Mouse (Mus musculus): ENCODE data around the gene Ptger1. TPM values are rescaled to one million over a fixed set of nuclear protein-coding genes. Genes with fewer than 3 reads are reported as not detected.

The Ptger1 gene
- polyA plus RNA-seq, 1 experiment from 2014 or later, result 1.2 TPM

- Histone ChIP-seq H3K9me3 (ENCODE audit: control insufficient read depth, low read length) (no peaks in the 10 kb centered on the region; the same call in 1 of the 2 replicates), H3K4me1 (ENCODE audit: control insufficient read depth, insufficient read depth, low read length) (peaks cover 11% of the 10 kb centered on the region; the same call in 1 of the 2 replicates), H3K27ac (replicated peaks; ENCODE audit: low read depth, low read length) (peak overlapping the region; percentile 68), H3K9ac (ENCODE audit: low read depth, low read length) (peak overlapping the region; percentile 86), H3K36me3 (ENCODE audit: control insufficient read depth, insufficient read depth, low read length) (peaks cover 12% of the 10 kb centered on the region; the same call in 1 of the 2 replicates), H3K4me3 (ENCODE audit: low read depth, low read length) (peak overlapping the region; percentile 83), H3K27me3 (replicated peaks; ENCODE audit: control insufficient read depth, insufficient read depth, low read length) (no peaks in the 10 kb centered on the region), H3K4me2 (ENCODE audit: low read depth, low read length) (peak overlapping the region; percentile 71)
- ATAC-seq (ENCODE audit: low read depth), result peak; percentile 4; the same call in 1 of the 2 replicates
- peak; percentile 50 for DNase-seq (ENCODE audit: low spot score)
- WGBS, result 2% methylated on average over 28 of the region's 46 CpGs
These were observed 13.5 kb upstream of the Ptger1 start for GRCm38 (mm10) chr8:83652744-83653661.

- no peaks in the 10 kb centered on the region for H3K27me3 ChIP-seq (replicated peaks; ENCODE audit: control insufficient read depth, insufficient read depth, low read length)
- ATAC-seq (ENCODE audit: low read depth), result no peak
- no peak for DNase-seq (ENCODE audit: low spot score)
- no peaks in the 10 kb centered on the region; the same call in 1 of the 2 replicates for H3K9me3 ChIP-seq (ENCODE audit: control insufficient read depth, low read length)
- peak overlapping the region; percentile 83 for H3K4me3 ChIP-seq (ENCODE audit: low read depth, low read length)
- peak overlapping the region; percentile 86 for H3K9ac ChIP-seq (ENCODE audit: low read depth, low read length)
- H3K36me3 ChIP-seq (ENCODE audit: control insufficient read depth, insufficient read depth, low read length), result peaks cover 15% of the 10 kb centered on the region; the same call in 1 of the 2 replicates
- H3K27ac ChIP-seq (replicated peaks; ENCODE audit: low read depth, low read length), result peak overlapping the region; percentile 68; the same call in 1 of the 2 replicates
- peaks cover 11% of the 10 kb centered on the region; the same call in 1 of the 2 replicates for H3K4me1 ChIP-seq (ENCODE audit: control insufficient read depth, insufficient read depth, low read length)
- 31% methylated on average over 10 of the region's 10 CpGs for WGBS
- H3K4me2 ChIP-seq (ENCODE audit: low read depth, low read length), result peak overlapping the region; percentile 71
These were observed 12.8 kb upstream of the Ptger1 start for GRCm38 (mm10) chr8:83653662-83654017.

GRCm38 (mm10) chr8:83654725-83655124 is 11.8 kb upstream of the Ptger1 start:
- WGBS, result 94% methylated on average over 6 of the region's 6 CpGs
- no peak for ATAC-seq (ENCODE audit: low read depth)

GRCm38 (mm10) chr8:83656043-83656442 is 10.4 kb upstream of the Ptger1 start:
- no peaks in the 10 kb centered on the region for H3K27me3 ChIP-seq (replicated peaks; ENCODE audit: control insufficient read depth, insufficient read depth, low read length)
- H3K9me3 ChIP-seq (ENCODE audit: control insufficient read depth, low read length), result no peaks in the 10 kb centered on the region; the same call in 1 of the 2 replicates
- 92% methylated on average over 9 of the region's 9 CpGs for WGBS
- peaks cover 19% of the 10 kb centered on the region; the same call in 1 of the 2 replicates for H3K36me3 ChIP-seq (ENCODE audit: control insufficient read depth, insufficient read depth, low read length)
- H3K9ac ChIP-seq (ENCODE audit: low read depth, low read length), result no peak overlapping the region
- DNase-seq (ENCODE audit: low spot score) (no peak), ATAC-seq (ENCODE audit: low read depth) (no peak)
- no peak overlapping the region for H3K4me3 ChIP-seq (ENCODE audit: low read depth, low read length)
- no peak overlapping the region for H3K4me2 ChIP-seq (ENCODE audit: low read depth, low read length)
- H3K27ac ChIP-seq (replicated peaks; ENCODE audit: low read depth, low read length), result no peak overlapping the region
- H3K4me1 ChIP-seq (ENCODE audit: control insufficient read depth, insufficient read depth, low read length), result peaks cover 23% of the 10 kb centered on the region

More at GRCm38 (mm10) chr8:83654725-83655124, 11.8 kb upstream of the Ptger1 start:
- Histone ChIP-seq H3K27ac (replicated peaks; ENCODE audit: low read depth, low read length) (no peak overlapping the region), H3K9me3 (ENCODE audit: control insufficient read depth, low read length) (no peaks in the 10 kb centered on the region; the same call in 1 of the 2 replicates), H3K36me3 (ENCODE audit: control insufficient read depth, insufficient read depth, low read length) (peaks cover 19% of the 10 kb centered on the region; the same call in 1 of the 2 replicates), H3K4me3 (ENCODE audit: low read depth, low read length) (no peak overlapping the region), H3K27me3 (replicated peaks; ENCODE audit: control insufficient read depth, insufficient read depth, low read length) (no peaks in the 10 kb centered on the region), H3K9ac (ENCODE audit: low read depth, low read length) (no peak overlapping the region), H3K4me1 (ENCODE audit: control insufficient read depth, insufficient read depth, low read length) (peaks cover 11% of the 10 kb centered on the region; the same call in 1 of the 2 replicates), H3K4me2 (ENCODE audit: low read depth, low read length) (no peak overlapping the region)
- no peak for DNase-seq (ENCODE audit: low spot score)

DNA sequence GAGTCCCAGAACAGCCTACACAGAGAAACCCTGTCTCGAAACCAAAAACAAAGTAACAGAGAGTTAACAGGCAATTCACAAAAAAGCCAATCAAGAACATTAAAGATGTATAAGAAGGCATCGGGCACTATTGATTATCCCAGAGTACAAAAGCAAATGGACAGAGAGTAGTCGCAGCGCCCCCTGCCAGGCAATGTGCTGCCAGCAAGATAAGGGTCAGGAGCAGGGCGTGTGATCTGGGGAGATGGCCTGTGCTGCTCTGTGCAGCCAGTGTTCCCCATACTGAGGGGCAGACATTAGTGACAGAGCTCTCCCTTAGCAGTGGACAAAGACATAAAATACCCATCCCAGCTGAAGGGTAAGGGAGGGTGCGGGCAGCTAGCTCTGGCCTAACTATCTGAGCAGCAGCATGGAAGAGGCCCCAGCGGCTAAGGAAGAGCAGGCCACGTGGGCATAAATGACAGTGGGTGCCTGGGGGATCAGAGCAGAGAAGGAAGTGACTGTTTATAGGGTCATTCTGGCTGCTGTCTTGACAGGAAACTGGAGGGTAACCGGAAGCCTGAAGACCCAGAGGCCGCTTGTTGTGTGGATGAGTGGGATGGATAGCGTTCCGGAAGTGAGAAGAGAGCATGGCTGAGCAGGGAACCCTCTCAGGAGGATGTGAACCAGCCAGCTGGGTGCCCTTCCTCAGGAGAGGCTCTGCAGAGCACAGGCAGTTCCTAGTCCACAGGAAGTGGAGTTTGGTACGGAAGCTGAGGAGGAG is 9.8 kb upstream of the Ptger1 start:
- H3K4me1 ChIP-seq (ENCODE audit: control insufficient read depth, insufficient read depth, low read length), result peaks cover 28% of the 10 kb centered on the region
- H3K9ac ChIP-seq (ENCODE audit: low read depth, low read length), result no peak overlapping the region
- no peak for DNase-seq (ENCODE audit: low spot score)
- H3K4me3 ChIP-seq (ENCODE audit: low read depth, low read length), result no peak overlapping the region
- no peak for ATAC-seq (ENCODE audit: low read depth)
- H3K36me3 ChIP-seq (ENCODE audit: control insufficient read depth, insufficient read depth, low read length), result peaks cover 19% of the 10 kb centered on the region; the same call in 1 of the 2 replicates
- no peak overlapping the region for H3K27ac ChIP-seq (replicated peaks; ENCODE audit: low read depth, low read length)
- H3K27me3 ChIP-seq (replicated peaks; ENCODE audit: control insufficient read depth, insufficient read depth, low read length), result no peaks in the 10 kb centered on the region
- no peak overlapping the region for H3K4me2 ChIP-seq (ENCODE audit: low read depth, low read length)
- WGBS, result 70% methylated on average over 13 of the region's 13 CpGs
- no peaks in the 10 kb centered on the region for H3K9me3 ChIP-seq (ENCODE audit: control insufficient read depth, low read length)

GRCm38 (mm10) chr8:83660545-83660944 is 5.9 kb upstream of the Ptger1 start:
- peak overlapping the region; percentile 76 for H3K27ac ChIP-seq (replicated peaks; ENCODE audit: low read depth, low read length)
- 0 out of 2 replicates have a peak overlapping the region, but pooled peaks have one; percentile 23 for H3K4me3 ChIP-seq (ENCODE audit: low read depth, low read length)
- peak overlapping the region; percentile 51 for H3K9ac ChIP-seq (ENCODE audit: low read depth, low read length)
- ATAC-seq (ENCODE audit: low read depth) (no peak), DNase-seq (ENCODE audit: low spot score) (peak; percentile 45)
- H3K9me3 ChIP-seq (ENCODE audit: control insufficient read depth, low read length), result no peaks in the 10 kb centered on the region
- peaks cover 38% of the 10 kb centered on the region for H3K4me1 ChIP-seq (ENCODE audit: control insufficient read depth, insufficient read depth, low read length)
- peak overlapping the region; percentile 51 for H3K4me2 ChIP-seq (ENCODE audit: low read depth, low read length)
- WGBS, result 17% methylated on average over 7 of the region's 8 CpGs
- no peaks in the 10 kb centered on the region for H3K27me3 ChIP-seq (replicated peaks; ENCODE audit: control insufficient read depth, insufficient read depth, low read length)
- H3K36me3 ChIP-seq (ENCODE audit: control insufficient read depth, insufficient read depth, low read length), result peaks cover 32% of the 10 kb centered on the region

GRCm38 (mm10) chr8:83660995-83661680 is 5.3 kb upstream of the Ptger1 start:
- H3K9me3 ChIP-seq (ENCODE audit: control insufficient read depth, low read length), result no peaks in the 10 kb centered on the region
- H3K27me3 ChIP-seq (replicated peaks; ENCODE audit: control insufficient read depth, insufficient read depth, low read length), result no peaks in the 10 kb centered on the region
- H3K4me1 ChIP-seq (ENCODE audit: control insufficient read depth, insufficient read depth, low read length), result peaks cover 40% of the 10 kb centered on the region
- ATAC-seq (ENCODE audit: low read depth) (peak; percentile 27; the same call in 1 of the 2 replicates), DNase-seq (ENCODE audit: low spot score) (peak; percentile 77)
- peak overlapping the region; percentile 23 for H3K4me3 ChIP-seq (ENCODE audit: low read depth, low read length)
- peaks cover 32% of the 10 kb centered on the region for H3K36me3 ChIP-seq (ENCODE audit: control insufficient read depth, insufficient read depth, low read length)
- peak overlapping the region; percentile 76 for H3K27ac ChIP-seq (replicated peaks; ENCODE audit: low read depth, low read length)
- WGBS, result 11% methylated on average over 12 of the region's 22 CpGs
- peak overlapping the region; percentile 51 for H3K9ac ChIP-seq (ENCODE audit: low read depth, low read length)
- peak overlapping the region; percentile 51 for H3K4me2 ChIP-seq (ENCODE audit: low read depth, low read length)

GRCm38 (mm10) chr8:83662421-83662826 is 4.1 kb upstream of the Ptger1 start:
- Histone ChIP-seq H3K4me1 (ENCODE audit: control insufficient read depth, insufficient read depth, low read length) (peaks cover 53% of the 10 kb centered on the region), H3K9ac (ENCODE audit: low read depth, low read length) (no peak overlapping the region), H3K4me3 (ENCODE audit: low read depth, low read length) (no peak overlapping the region), H3K9me3 (ENCODE audit: control insufficient read depth, low read length) (no peaks in the 10 kb centered on the region), H3K27me3 (replicated peaks; ENCODE audit: control insufficient read depth, insufficient read depth, low read length) (no peaks in the 10 kb centered on the region), H3K36me3 (ENCODE audit: control insufficient read depth, insufficient read depth, low read length) (peaks cover 20% of the 10 kb centered on the region), H3K4me2 (ENCODE audit: low read depth, low read length) (no peak overlapping the region), H3K27ac (replicated peaks; ENCODE audit: low read depth, low read length) (peak overlapping the region; percentile 30; the same call in 1 of the 2 replicates)
- 27% methylated on average over 2 of the region's 4 CpGs for WGBS
- DNase-seq (ENCODE audit: low spot score) (peak; percentile 95), ATAC-seq (ENCODE audit: low read depth) (peak; percentile 44)

All from embryonic facial prominence, embryonic 14.5 days (tissue).